Comparison of ENCODE assay signal across 10 mouse cellular contexts in genomic region chr11:94148105-94148696, GRCm38 (mm10).
A peak's percentile ranks its signal among the peaks of the same experiment; 100 is the strongest.
DNase-seq lines count a peak whose midpoint lies in the region; ATAC-seq and TF ChIP-seq lines count a peak whose summit lies in the region.
"Had no signal": no experiment of that assay in that cellular context is flagged by ENCODE, and none has a peak within 500 bp of the region (broad histone marks: within the 10 kb centered on the region; RNA-seq: fewer than 3 reads in every experiment).

No protein-coding gene starts in this region.

- no peak overlapping the region for H3K4me3 ChIP-seq in forebrain, embryonic 14.5 days (ENCODE audit: low read depth, low read length)
- no peak overlapping the region for H3K4me3 ChIP-seq in forebrain, embryonic 13.5 days
- peak overlapping the region; percentile 53; the same call in 1 of the 2 replicates for H3K4me3 ChIP-seq in left cerebral cortex, adult 2 months
- peak overlapping the region; percentile 37; the same call in 1 of the 2 replicates for H3K4me3 ChIP-seq in cortical plate, adult 2 months (ENCODE audit: insufficient read depth, low read length)
- H3K4me3 ChIP-seq in liver, postnatal 0 days (ENCODE audit: low read depth, low read length): no peak overlapping the region

- intact Hi-C loops in left cerebral cortex, adult 2 months (cut with DNase I): loop anchor here (10.0 kb wide), 1 partner anchor 397 kb away; the partner anchor contains the start of gene Rsad1

- TF ChIP-seq POLR2A in cortical plate, adult 2 months (IDR thresholded peaks at IDR 0.05; ENCODE audit: extremely low read depth, insufficient read depth, low read length): no peak

- H3K9me3 ChIP-seq in forebrain, embryonic 14.5 days (replicated peaks; ENCODE audit: control insufficient read depth, low read length): no peaks in the 10 kb centered on the region
- H3K9me3 ChIP-seq in forebrain, embryonic 13.5 days (replicated peaks): no peaks in the 10 kb centered on the region
- no peaks in the 10 kb centered on the region for H3K9me3 ChIP-seq in liver, postnatal 0 days (ENCODE audit: low read length)
- H3K9me3 ChIP-seq: embryonic facial prominence, embryonic 12.5 days had no signal

- no peak for ATAC-seq in forebrain, embryonic 14.5 days
- no peak for ATAC-seq in forebrain, embryonic 13.5 days
- ATAC-seq in liver, postnatal 0 days: peak; percentile 55

- DNase-seq in forebrain, embryonic 14.5 days (ENCODE audit: low spot score): no peak
- no peak for DNase-seq in left cerebral cortex, adult 2 months (ENCODE audit: extremely low spot score in 1 of 2, low spot score in 2 of 2)
- no peak for DNase-seq in left cerebral cortex, adult 11 months (ENCODE audit: low spot score)
- peak; percentile 49 for DNase-seq in liver, postnatal 0 days
- DNase-seq in urinary bladder, postnatal 36 days (ENCODE audit: low spot score in 2 of 2): no peak
- DNase-seq in heart, adult 9 months (ENCODE audit: low spot score in 2 of 2): no peak
- DNase-seq: thymus, adult 18-20 months had no signal

- H3K9ac ChIP-seq in forebrain, embryonic 14.5 days (ENCODE audit: low read length): no peak overlapping the region
- H3K9ac ChIP-seq in forebrain, embryonic 13.5 days: no peak overlapping the region
- no peak overlapping the region for H3K9ac ChIP-seq in liver, postnatal 0 days (replicated peaks)

- peaks cover 23% of the 10 kb centered on the region; the same call in 1 of the 2 replicates for H3K4me1 ChIP-seq in forebrain, embryonic 14.5 days (ENCODE audit: control insufficient read depth, insufficient read depth, low read length)
- H3K4me1 ChIP-seq in forebrain, embryonic 13.5 days: peaks cover 39% of the 10 kb centered on the region
- peaks cover 7% of the 10 kb centered on the region for H3K4me1 ChIP-seq in cortical plate, adult 2 months (ENCODE audit: control insufficient read depth, insufficient read depth, low read length)
- peaks cover 13% of the 10 kb centered on the region for H3K4me1 ChIP-seq in liver, postnatal 0 days (ENCODE audit: insufficient read depth)

- TF ChIP-seq CTCF in left cerebral cortex, adult 2 months (IDR thresholded peaks at IDR 0.05): no peak
- no peak for TF ChIP-seq CTCF in cortical plate, adult 2 months (IDR thresholded peaks at IDR 0.05; ENCODE audit: extremely low read depth, insufficient read depth, low read length)
- TF ChIP-seq CTCF in liver, postnatal 0 days (IDR thresholded peaks at IDR 0.05; ENCODE audit: low read depth): no peak

- no peaks in the 10 kb centered on the region for H3K27me3 ChIP-seq in forebrain, embryonic 14.5 days (replicated peaks; ENCODE audit: control insufficient read depth, insufficient read depth, low read length)
- no peaks in the 10 kb centered on the region for H3K27me3 ChIP-seq in forebrain, embryonic 13.5 days
- H3K27me3 ChIP-seq in liver, postnatal 0 days (ENCODE audit: insufficient read depth, low read length): peaks cover 16% of the 10 kb centered on the region; the same call in 1 of the 2 replicates

- peak overlapping the region; percentile 83 for H3K4me2 ChIP-seq in forebrain, embryonic 14.5 days (ENCODE audit: low read length)
- no peak overlapping the region for H3K4me2 ChIP-seq in forebrain, embryonic 13.5 days
- no peak overlapping the region for H3K4me2 ChIP-seq in liver, postnatal 0 days (ENCODE audit: low read depth, low read length)

- 44% methylated on average over 12 of the region's 12 CpGs for WGBS in forebrain, embryonic 14.5 days
- 48% methylated on average over 12 of the region's 12 CpGs for WGBS in forebrain, embryonic 13.5 days
- WGBS in liver, postnatal 0 days (ENCODE audit: insufficient replicate concordance): 49% methylated on average over 12 of the region's 12 CpGs

- no peak overlapping the region for H3K27ac ChIP-seq in forebrain, embryonic 14.5 days (ENCODE audit: low read depth, low read length)
- no peak overlapping the region for H3K27ac ChIP-seq in forebrain, embryonic 13.5 days
- peak overlapping the region; percentile 90 for H3K27ac ChIP-seq in left cerebral cortex, adult 2 months
- H3K27ac ChIP-seq in cortical plate, adult 2 months (ENCODE audit: insufficient read depth, low read length): no peak overlapping the region
- H3K27ac ChIP-seq in liver, postnatal 0 days (ENCODE audit: low read depth): no peak overlapping the region
- H3K27ac ChIP-seq: embryonic facial prominence, embryonic 12.5 days had no signal

- TF ChIP-seq EP300 in liver, postnatal 0 days (IDR thresholded peaks at IDR 0.05; ENCODE audit: low read depth): no peak

- H3K36me3 ChIP-seq in forebrain, embryonic 14.5 days (ENCODE audit: control insufficient read depth, insufficient read depth, low read length): no peaks in the 10 kb centered on the region
- no peaks in the 10 kb centered on the region for H3K36me3 ChIP-seq in forebrain, embryonic 13.5 days (ENCODE audit: poor library complexity, severe bottlenecking)
- H3K36me3 ChIP-seq in liver, postnatal 0 days (replicated peaks; ENCODE audit: insufficient read depth, low read length): no peaks in the 10 kb centered on the region
- H3K36me3 ChIP-seq: embryonic facial prominence, embryonic 12.5 days had no signal

Comparison
In these comparisons a context has a peak if more than half of its experiments do, and no peak if none do; other contexts are left out.
1. H3K4me3 ChIP-seq: peak in left cerebral cortex, adult 2 months (single experiment) and cortical plate, adult 2 months (single experiment); none in forebrain, embryonic 14.5 days (single experiment), forebrain, embryonic 13.5 days (single experiment) and liver, postnatal 0 days (single experiment).